Mouse (Mus musculus) heart, postnatal 0 days (tissue): ENCODE data around the gene Synpr.

Experiments
- CTCF ChIP-seq: IDR thresholded peaks from 2 replicates; pipeline ENCODE4 v1.5.1; 2016; ENCODE audit warnings: antibody characterized with exemption, control low read depth, low read depth
- EP300 ChIP-seq: IDR thresholded peaks from 2 replicates; pipeline ENCODE4 v1.6.1; 2016; ENCODE audit warnings: antibody characterized with exemption, low read depth

DNA sequence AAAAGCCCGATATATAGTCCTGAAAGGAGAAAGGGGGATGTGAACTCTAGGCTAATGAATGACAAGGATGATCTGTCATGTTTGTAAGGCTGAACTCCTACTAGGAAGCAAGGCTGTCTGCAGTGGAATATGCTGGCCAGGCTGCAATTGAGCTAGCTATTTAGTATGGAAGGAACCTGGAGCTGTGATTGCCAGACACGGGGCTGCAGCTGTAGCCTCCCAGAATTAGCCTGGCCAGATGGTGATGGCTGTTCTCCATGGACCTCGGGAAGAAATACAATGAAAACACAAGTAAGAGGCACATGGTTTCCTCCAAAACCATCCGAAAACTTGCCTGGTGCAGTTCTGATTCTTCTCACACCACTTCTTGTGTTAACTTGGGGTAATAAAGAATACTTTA is 51.6 kb downstream of the Synpr start:
- TF ChIP-seq EP300: no peak
- no peak for TF ChIP-seq CTCF
